Mouse (Mus musculus) hindbrain, embryonic 16.5 days (tissue): ENCODE results near the gene Nrxn1. TPM values are rescaled to one million over a fixed set of nuclear protein-coding genes. Genes with fewer than 3 reads are reported as not detected.
A peak's percentile ranks its signal among the peaks of the same experiment; 100 is the strongest.

Experiments
- ATAC-seq: fragments of 200-750 bp; cut with Nextera tagmentation; 2 replicates; pipeline ENCODE4 v1.8.0; 2017; ENCODE audit warnings: moderate TSS enrichment, moderate library complexity
- H3K27ac ChIP-seq: fragments of 300-500 bp; sonication (generic); 2 replicates; pipeline ENCODE4 v1.5.1; 2014; ENCODE audit warnings: low read depth, mild to moderate bottlenecking, control low read depth, low read length, moderate library complexity
- H3K27me3 ChIP-seq: fragments of 300-500 bp; sonication (generic); replicated peaks from 2 replicates; pipeline ENCODE4 v1.6.1; 2014; ENCODE audit warnings: low read length; ENCODE audit not compliant: control insufficient read depth, insufficient read depth
- H3K36me3 ChIP-seq: fragments of 300-500 bp; sonication (generic); 2 replicates; pipeline ENCODE4 v1.6.1; 2014; ENCODE audit warnings: mild to moderate bottlenecking, low read length, moderate library complexity, mixed read lengths; ENCODE audit not compliant: control insufficient read depth, insufficient read depth
- H3K4me1 ChIP-seq: fragments of 300-500 bp; sonication (generic); 2 replicates; pipeline ENCODE4 v1.6.1; 2014; ENCODE audit warnings: low read depth, low read length; ENCODE audit not compliant: control insufficient read depth, insufficient read depth
- H3K4me2 ChIP-seq: fragments of 300-500 bp; sonication (generic); 2 replicates; pipeline ENCODE4 v1.6.1; 2014; ENCODE audit warnings: mild to moderate bottlenecking, low read length, control low read depth, moderate library complexity
- H3K4me3 ChIP-seq: fragments of 300-500 bp; sonication (generic); 2 replicates; pipeline ENCODE4 v1.5.1; 2014; ENCODE audit warnings: mild to moderate bottlenecking, low read length, control low read depth, moderate library complexity
- H3K9ac ChIP-seq: fragments of 300-500 bp; sonication (generic); 2 replicates; pipeline ENCODE4 v1.6.1; 2014; ENCODE audit warnings: low read depth, mild to moderate bottlenecking, control low read depth, low read length, moderate library complexity
- H3K9me3 ChIP-seq: fragments of 300-500 bp; sonication (generic); 2 replicates; pipeline ENCODE4 v1.6.1; 2014; ENCODE audit warnings: mild to moderate bottlenecking, low read length, moderate library complexity; ENCODE audit not compliant: control insufficient read depth
- WGBS: fragments of 180-500 bp; shearing (Covaris S2); extraction: QIAGEN DNeasy Blood & Tissue Kit; methylation state at CpG from one replicate; pipeline ENCODE4 v1.1.7; 2014; 5-methylcytosine and 5-hydroxymethylcytosine counted together
- microRNA-seq: library from miRNA; unstranded; fragments of <30 nt; microRNA quantifications from one replicate; pipeline ENCODE4, GENCODE M21; 2017
- polyA plus RNA-seq: library from polyadenylated mRNA; unstranded; fragments of >200 nt; fragmentation: Nextera tagmentation; extraction: Ambion mirVana; gene quantifications from 2 replicates; pipeline ENCODE4 v1.2.1, GENCODE M21; 2015

Gene Nrxn1
- polyA plus RNA-seq, 1 experiment from 2014 or later = 250 TPM

DNA sequence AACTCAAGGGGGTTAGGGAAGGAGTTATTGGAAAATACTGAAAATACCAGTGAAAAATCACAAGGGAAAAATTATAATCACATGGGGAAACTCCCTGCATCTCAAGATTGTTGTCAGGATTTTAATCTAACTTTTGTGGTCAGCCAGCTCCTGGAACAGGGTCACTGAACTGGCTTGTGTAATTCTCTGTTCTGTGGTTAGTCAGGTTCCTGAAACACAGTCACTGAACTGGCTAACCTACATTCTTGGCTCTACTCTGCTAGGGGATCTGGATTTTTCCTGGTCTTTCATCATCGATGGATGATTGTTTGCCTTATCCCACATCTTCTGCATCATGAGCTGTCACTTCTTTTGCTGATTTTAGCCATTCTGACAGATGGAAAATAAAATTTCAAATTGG is 1081.1 kb downstream of the Nrxn1 start:
- WGBS = 96% methylated on average over 1 of the region's 1 CpGs
- Histone ChIP-seq H3K9me3 (peaks cover 7% of the 10 kb centered on the region; the same call in 1 of the 2 replicates), H3K27me3 (no peaks in the 10 kb centered on the region), H3K4me3 (no peak overlapping the region), H3K4me1 (no peaks in the 10 kb centered on the region), H3K36me3 (no peaks in the 10 kb centered on the region), H3K4me2 (no peak overlapping the region), H3K9ac (no peak overlapping the region), H3K27ac (no peak overlapping the region)
- ATAC-seq = no peak

- no peaks in the 10 kb centered on the region for H3K4me1 ChIP-seq
- H3K36me3 ChIP-seq = no peaks in the 10 kb centered on the region
- no peak overlapping the region for H3K9ac ChIP-seq
- no peaks in the 10 kb centered on the region for H3K27me3 ChIP-seq
- 0 out of 2 replicates have a peak, but pooled peaks cover 2% of the 10 kb centered on the region for H3K9me3 ChIP-seq
- no peak overlapping the region for H3K27ac ChIP-seq
- ATAC-seq = peak; percentile 92
- no peak overlapping the region for H3K4me2 ChIP-seq
- WGBS = 33% methylated on average over 5 of the region's 5 CpGs
- H3K4me3 ChIP-seq = no peak overlapping the region
Measured at GRCm38 (mm10) chr17:90007438-90008109, 1085.3 kb downstream of the Nrxn1 start.

GRCm38 (mm10) chr17:89990651-89991050 is 1102.2 kb downstream of the Nrxn1 start:
- Histone ChIP-seq H3K4me3 (no peak overlapping the region), H3K4me1 (no peaks in the 10 kb centered on the region), H3K36me3 (no peaks in the 10 kb centered on the region), H3K4me2 (no peak overlapping the region), H3K27me3 (no peaks in the 10 kb centered on the region), H3K9ac (no peak overlapping the region), H3K9me3 (no peaks in the 10 kb centered on the region), H3K27ac (no peak overlapping the region)
- ATAC-seq = no peak
- WGBS = 77% methylated on average over 4 of the region's 4 CpGs

Small RNA genes within 50 kb of the gene (microRNA-seq; reads per million reads assigned to microRNA genes)
- gene Gm24510 (not detected), gene Gm27475 (not detected), gene Gm47307 (not detected)
